Mouse (Mus musculus) hindbrain, postnatal 0 days (tissue): ENCODE data around the gene Itpr2. TPM values are rescaled to one million over a fixed set of nuclear protein-coding genes. Genes with fewer than 3 reads are reported as not detected.

Experiments used
- ATAC-seq: fragments of 200-750 bp; cut with Nextera tagmentation; 2 replicates; pipeline ENCODE4 v1.8.0; 2017; ENCODE audit warnings: mild to moderate bottlenecking, moderate TSS enrichment, moderate library complexity
- DNase-seq: peaks from one replicate; pipeline ENCODE4 v3.0.0-alpha.2; 2015; ENCODE audit warnings: low spot score
- H3K27ac ChIP-seq: fragments of 300-500 bp; sonication (generic); 2 replicates; pipeline ENCODE4 v1.5.1; 2014; ENCODE audit warnings: mild to moderate bottlenecking
- H3K27me3 ChIP-seq: fragments of 300-500 bp; sonication (generic); 2 replicates; pipeline ENCODE4 v1.6.1; 2014; ENCODE audit warnings: low read length, mixed read lengths; ENCODE audit not compliant: insufficient read depth
- H3K36me3 ChIP-seq: fragments of 300-500 bp; sonication (generic); 2 replicates; pipeline ENCODE4 v1.6.1; 2014; ENCODE audit warnings: low read length, mixed read lengths; ENCODE audit not compliant: insufficient read depth
- H3K4me1 ChIP-seq: fragments of 300-500 bp; sonication (generic); 2 replicates; pipeline ENCODE4 v1.6.1; 2014; ENCODE audit warnings: antibody characterized with exemption, low read length, mixed read lengths; ENCODE audit not compliant: insufficient read depth
- H3K4me2 ChIP-seq: fragments of 300-500 bp; sonication (generic); 2 replicates; pipeline ENCODE4 v1.6.1; 2014; ENCODE audit warnings: low read depth, mild to moderate bottlenecking, low read length, moderate library complexity, mixed read lengths
- H3K4me3 ChIP-seq: fragments of 300-500 bp; sonication (generic); 2 replicates; pipeline ENCODE4 v1.5.1; 2014; ENCODE audit warnings: low read length
- H3K9ac ChIP-seq: fragments of 300-500 bp; sonication (generic); replicated peaks from 2 replicates; pipeline ENCODE4 v1.6.1; 2014; ENCODE audit warnings: mild to moderate bottlenecking, low read length, moderate library complexity, mixed read lengths
- H3K9me3 ChIP-seq: fragments of 300-500 bp; sonication (generic); 2 replicates; pipeline ENCODE4 v1.6.1; 2016; ENCODE audit warnings: low read length, mixed read lengths
- CTCF ChIP-seq: IDR thresholded peaks from 2 replicates; pipeline ENCODE4 v1.5.1; 2016; ENCODE audit warnings: antibody characterized with exemption, control low read depth, low read depth
- WGBS: fragments of 180-500 bp; shearing (Covaris S2); extraction: QIAGEN DNeasy Blood & Tissue Kit; methylation state at CpG from one replicate; pipeline ENCODE4 v1.1.7; 2014; 5-methylcytosine and 5-hydroxymethylcytosine counted together
- polyA plus RNA-seq: library from polyadenylated mRNA; unstranded; fragments of >200 nt; fragmentation: Nextera tagmentation; extraction: Ambion mirVana; gene quantifications from 2 replicates; pipeline ENCODE4 v1.2.1, GENCODE M21; 2015
- total RNA-seq: library from RNA; depleted of rRNA; stranded (reverse); fragments of >200 nt; gene quantifications from 2 replicates; pipeline ENCODE4 v1.2.3, GENCODE M21; 2014

The Itpr2 gene
- total and polyA plus RNA-seq, 2 experiments from 2014 or later, result 15.3 to 15.7 TPM

DNA sequence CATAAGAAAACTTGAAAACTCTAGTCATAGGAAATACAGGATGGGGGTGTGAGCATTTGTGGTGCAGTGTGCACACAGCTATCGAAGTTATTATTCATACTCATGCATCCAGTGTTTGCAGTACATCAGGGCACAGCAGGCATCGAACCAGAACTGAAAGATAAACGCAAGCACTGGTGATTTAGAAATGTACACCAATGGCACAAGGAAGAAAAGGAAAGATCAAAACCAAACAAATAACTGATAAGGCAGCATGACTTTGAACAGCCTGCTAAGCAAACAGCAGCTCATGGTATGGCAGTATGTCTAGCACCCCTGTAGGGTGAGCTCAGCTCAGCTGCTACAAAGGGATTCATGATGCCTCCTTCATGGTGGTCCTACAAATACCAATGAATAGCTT is 13.3 kb downstream of the Itpr2 start:
- Histone ChIP-seq H3K4me1 (no peaks in the 10 kb centered on the region), H3K27me3 (no peaks in the 10 kb centered on the region), H3K9ac (no peak overlapping the region), H3K4me2 (no peak overlapping the region), H3K4me3 (no peak overlapping the region), H3K36me3 (no peaks in the 10 kb centered on the region), H3K9me3 (no peaks in the 10 kb centered on the region), H3K27ac (no peak overlapping the region)
- ATAC-seq (no peak), DNase-seq (no peak)
- TF ChIP-seq CTCF, result no peak
- WGBS, result 74% methylated on average over 3 of the region's 3 CpGs

DNA sequence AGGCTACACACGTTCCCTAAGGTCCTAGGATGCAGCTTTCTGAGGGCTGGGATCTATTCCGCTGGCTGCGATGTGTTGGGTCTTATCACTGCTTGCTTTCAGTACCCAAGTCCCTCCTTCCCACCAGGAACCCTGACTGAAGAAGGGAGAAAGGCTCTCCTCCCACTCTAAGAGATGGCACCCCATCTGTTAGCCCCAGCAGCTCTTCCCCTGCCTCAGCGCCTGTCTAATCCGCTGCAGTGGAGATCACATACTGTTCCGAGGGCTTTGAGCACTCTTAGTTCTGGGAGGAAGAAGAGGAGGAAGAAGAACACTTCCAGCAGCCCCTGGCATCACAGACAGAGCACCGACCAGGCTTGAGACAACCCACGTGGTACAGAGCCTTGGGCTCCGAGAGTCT is 14.9 kb downstream of the Itpr2 start:
- H3K9ac ChIP-seq, result no peak overlapping the region
- H3K27me3 ChIP-seq, result no peaks in the 10 kb centered on the region
- H3K4me3 ChIP-seq, result no peak overlapping the region
- no peaks in the 10 kb centered on the region for H3K4me1 ChIP-seq
- no peak for DNase-seq
- ATAC-seq, result no peak
- H3K27ac ChIP-seq, result no peak overlapping the region
- TF ChIP-seq CTCF, result no peak
- no peaks in the 10 kb centered on the region for H3K9me3 ChIP-seq
- no peak overlapping the region for H3K4me2 ChIP-seq
- WGBS, result 76% methylated on average over 9 of the region's 9 CpGs
- H3K36me3 ChIP-seq, result no peaks in the 10 kb centered on the region

DNA sequence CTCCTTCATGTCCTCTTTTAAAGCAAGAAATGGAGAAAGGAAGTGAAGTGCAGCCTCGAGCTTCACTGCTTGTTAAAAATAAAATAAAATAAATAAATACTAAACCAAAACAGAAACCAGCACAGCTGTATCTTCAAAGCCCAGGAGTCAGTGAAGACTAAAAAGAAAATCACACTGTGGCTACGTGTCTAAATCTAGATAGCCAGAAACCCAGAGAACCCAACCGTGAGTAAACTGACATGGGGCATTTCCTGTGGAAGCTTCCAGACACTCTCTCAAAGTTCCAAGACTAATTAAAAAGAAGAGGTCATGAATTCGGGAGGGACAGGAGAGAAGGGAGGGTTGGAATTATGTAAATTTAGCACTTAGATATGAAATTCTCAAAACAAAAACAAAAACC is 15.9 kb downstream of the Itpr2 start:
- no peak overlapping the region for H3K4me2 ChIP-seq
- ATAC-seq, result no peak
- H3K27ac ChIP-seq, result no peak overlapping the region
- H3K9ac ChIP-seq, result no peak overlapping the region
- no peak for TF ChIP-seq CTCF
- H3K9me3 ChIP-seq, result no peaks in the 10 kb centered on the region
- no peak overlapping the region for H3K4me3 ChIP-seq
- WGBS, result 71% methylated on average over 4 of the region's 4 CpGs
- H3K36me3 ChIP-seq, result no peaks in the 10 kb centered on the region
- no peaks in the 10 kb centered on the region for H3K27me3 ChIP-seq
- no peaks in the 10 kb centered on the region for H3K4me1 ChIP-seq
- DNase-seq, result no peak

DNA sequence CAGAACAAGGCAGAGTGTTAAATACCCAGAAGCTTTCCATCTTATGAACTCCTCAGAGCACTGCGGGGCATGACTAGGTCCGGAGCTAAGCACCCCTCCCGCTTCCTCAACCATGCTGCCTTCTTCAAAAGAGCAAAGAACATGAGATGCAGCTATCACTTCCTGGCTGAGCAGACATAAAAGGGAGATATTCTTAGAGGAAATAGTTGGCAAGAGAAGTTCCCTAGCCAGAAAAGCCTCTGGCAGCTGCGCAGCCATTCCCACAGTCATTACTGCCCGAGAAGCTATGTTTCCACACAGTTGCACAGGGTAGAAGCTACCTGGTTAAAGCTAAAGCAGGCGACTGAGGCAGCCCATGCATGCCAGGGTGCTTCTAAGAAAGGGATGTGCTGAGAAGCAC is 20.6 kb downstream of the Itpr2 start:
- WGBS, result 57% methylated on average over 6 of the region's 6 CpGs
- no peak for DNase-seq
- no peak overlapping the region for H3K9ac ChIP-seq

DNA sequence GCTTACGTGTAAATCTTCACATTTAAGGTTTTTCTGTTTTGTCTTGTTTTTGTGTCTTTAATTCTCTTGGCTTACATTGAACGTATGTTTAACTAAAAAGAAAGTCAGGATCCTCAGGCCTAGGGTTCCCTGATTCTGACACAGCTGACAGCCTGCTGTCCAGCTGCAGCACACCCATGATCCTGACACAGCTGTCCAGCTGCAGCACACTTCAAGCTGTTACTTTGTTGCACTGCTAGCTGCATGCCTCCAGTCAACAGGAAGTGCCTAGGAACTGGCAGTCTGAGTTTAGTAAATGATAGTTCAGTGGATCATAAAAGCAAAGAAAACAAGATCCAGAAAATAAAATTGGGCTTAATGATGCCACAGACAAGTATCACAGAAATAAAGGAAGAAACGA is 21.1 kb downstream of the Itpr2 start:
- no peaks in the 10 kb centered on the region for H3K9me3 ChIP-seq
- peak overlapping the region; percentile 48; the same call in 1 of the 2 replicates for H3K27ac ChIP-seq
- H3K4me3 ChIP-seq, result no peak overlapping the region
- ATAC-seq (no peak), DNase-seq (no peak)
- H3K4me1 ChIP-seq, result no peaks in the 10 kb centered on the region
- WGBS, result 78% methylated on average over 3 of the region's 3 CpGs
- H3K36me3 ChIP-seq, result no peaks in the 10 kb centered on the region
- H3K27me3 ChIP-seq, result no peaks in the 10 kb centered on the region
- H3K4me2 ChIP-seq, result no peak overlapping the region
- H3K9ac ChIP-seq, result no peak overlapping the region
- no peak for TF ChIP-seq CTCF

More for the DNA sequence above, 20.6 kb downstream of the Itpr2 start:
- no peaks in the 10 kb centered on the region for H3K4me1 ChIP-seq
- peak overlapping the region; percentile 48 for H3K27ac ChIP-seq
- TF ChIP-seq CTCF, result no peak
- no peak for ATAC-seq
- H3K36me3 ChIP-seq, result no peaks in the 10 kb centered on the region
- H3K4me2 ChIP-seq, result no peak overlapping the region
- H3K4me3 ChIP-seq, result no peak overlapping the region
- H3K27me3 ChIP-seq, result no peaks in the 10 kb centered on the region
- H3K9me3 ChIP-seq, result no peaks in the 10 kb centered on the region

DNA sequence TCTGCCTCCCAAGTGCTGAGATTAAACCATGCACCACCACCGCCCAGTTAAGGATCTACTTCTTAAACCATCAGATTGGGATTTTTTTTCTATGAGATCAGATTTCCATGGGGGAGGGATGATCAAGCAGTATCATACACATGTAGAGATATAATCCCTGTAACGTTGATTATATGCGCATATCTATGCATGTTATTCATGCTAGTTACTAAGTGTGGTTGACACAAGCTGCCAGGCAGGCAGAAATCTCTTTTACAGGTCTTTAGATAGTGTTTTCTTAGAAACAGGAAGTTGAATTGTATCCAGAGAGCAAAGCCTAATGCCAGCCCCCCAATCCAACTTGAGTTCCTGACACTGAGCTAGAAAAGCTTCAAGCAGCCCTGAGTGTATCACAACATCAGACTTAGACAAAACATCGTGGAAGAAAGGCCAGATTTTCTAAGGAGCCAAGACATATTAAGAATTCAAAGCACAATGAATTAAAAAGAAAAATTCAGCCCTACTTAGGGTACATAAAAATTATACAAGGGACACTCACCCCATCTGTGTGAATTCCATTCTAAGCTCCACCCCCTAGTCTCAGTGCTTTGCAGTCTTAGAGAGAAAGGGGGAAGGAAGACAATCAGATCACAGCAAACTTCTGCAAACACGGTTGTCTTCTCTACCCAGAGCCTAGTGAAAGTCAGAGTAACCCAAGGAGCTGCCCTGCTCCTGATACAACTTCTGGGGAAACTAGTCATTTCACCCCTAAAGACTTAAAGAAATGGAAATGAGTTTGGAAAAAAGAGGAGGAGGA is 22.9 kb downstream of the Itpr2 start:
- ATAC-seq, result no peak

DNA sequence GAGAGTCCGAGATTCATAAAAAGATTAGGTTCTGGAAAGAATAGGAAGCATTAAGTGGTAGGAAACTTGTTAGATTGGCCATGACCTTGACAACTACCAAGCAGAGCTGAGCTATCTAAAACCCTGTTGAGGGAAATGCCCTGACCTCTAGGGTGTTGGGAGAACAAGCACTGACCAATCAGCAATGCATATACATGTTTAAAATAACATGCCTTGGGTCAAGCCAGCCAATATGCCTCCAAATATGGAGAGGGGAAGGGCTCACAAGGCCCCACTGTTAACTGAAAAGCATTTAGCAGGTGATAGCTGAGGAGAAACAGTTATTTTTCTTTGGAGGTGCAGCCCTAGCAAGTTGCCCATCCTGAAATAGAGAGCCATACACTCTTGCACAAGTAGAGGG is 25.2 kb downstream of the Itpr2 start:
- DNase-seq (no peak), ATAC-seq (no peak)
- Histone ChIP-seq H3K9me3 (no peaks in the 10 kb centered on the region), H3K27me3 (no peaks in the 10 kb centered on the region), H3K4me3 (no peak overlapping the region), H3K36me3 (no peaks in the 10 kb centered on the region), H3K27ac (no peak overlapping the region), H3K9ac (no peak overlapping the region), H3K4me1 (no peaks in the 10 kb centered on the region), H3K4me2 (no peak overlapping the region)
- WGBS, result 82% methylated on average over 1 of the region's 1 CpGs
- no peak for TF ChIP-seq CTCF

More for the DNA sequence above, 22.9 kb downstream of the Itpr2 start:
- Histone ChIP-seq H3K9me3 (no peaks in the 10 kb centered on the region), H3K4me3 (no peak overlapping the region), H3K9ac (no peak overlapping the region), H3K27ac (no peak overlapping the region), H3K4me1 (no peaks in the 10 kb centered on the region), H3K36me3 (no peaks in the 10 kb centered on the region), H3K27me3 (no peaks in the 10 kb centered on the region), H3K4me2 (no peak overlapping the region)
- no peak for DNase-seq
- WGBS, result 79% methylated on average over 5 of the region's 5 CpGs
- no peak for TF ChIP-seq CTCF
